Mouse (Mus musculus): ENCODE measurements at regions not wholly inside any gene's neighbourhood (a gene's known extent, or its start where the extent isn't known, plus 50 kb on each side); places are given as distances from the start of the nearest gene placed in this dataset.
A peak's percentile ranks its signal among the peaks of the same experiment; 100 is the strongest.

- 0 out of 2 replicates have a peak, but pooled peaks cover 5% of the 10 kb centered on the region for H3K4me1 ChIP-seq (replicated peaks)
- no peaks in the 10 kb centered on the region for H3K36me3 ChIP-seq
- WGBS: 84% methylated on average over 10 of the region's 10 CpGs
- H3K9me3 ChIP-seq: no peaks in the 10 kb centered on the region
- no peaks in the 10 kb centered on the region for H3K27me3 ChIP-seq
- no peak overlapping the region for H3K4me2 ChIP-seq (replicated peaks)
- no peak overlapping the region for H3K9ac ChIP-seq (replicated peaks)
- 0 out of 2 replicates have a peak, but pooled peaks have one; percentile 20 for ATAC-seq
- no peak overlapping the region for H3K4me3 ChIP-seq (replicated peaks)
- H3K27ac ChIP-seq: no peak overlapping the region
Measured at GRCm38 (mm10) chr10:37270236-37271000, 131.7 kb upstream of the Marcks start.

GRCm38 (mm10) chr10:37266909-37267308 lies 128.2 kb upstream of the Marcks start:
- 0 out of 2 replicates have a peak, but pooled peaks cover 5% of the 10 kb centered on the region for H3K4me1 ChIP-seq (replicated peaks)
- WGBS: 84% methylated on average over 1 of the region's 1 CpGs
- no peaks in the 10 kb centered on the region for H3K36me3 ChIP-seq
- no peaks in the 10 kb centered on the region for H3K27me3 ChIP-seq
- H3K4me3 ChIP-seq (replicated peaks): no peak overlapping the region
- no peak overlapping the region for H3K9ac ChIP-seq (replicated peaks)
- no peak overlapping the region for H3K27ac ChIP-seq
- no peaks in the 10 kb centered on the region for H3K9me3 ChIP-seq
- H3K4me2 ChIP-seq (replicated peaks): no peak overlapping the region
- no peak for ATAC-seq

DNA sequence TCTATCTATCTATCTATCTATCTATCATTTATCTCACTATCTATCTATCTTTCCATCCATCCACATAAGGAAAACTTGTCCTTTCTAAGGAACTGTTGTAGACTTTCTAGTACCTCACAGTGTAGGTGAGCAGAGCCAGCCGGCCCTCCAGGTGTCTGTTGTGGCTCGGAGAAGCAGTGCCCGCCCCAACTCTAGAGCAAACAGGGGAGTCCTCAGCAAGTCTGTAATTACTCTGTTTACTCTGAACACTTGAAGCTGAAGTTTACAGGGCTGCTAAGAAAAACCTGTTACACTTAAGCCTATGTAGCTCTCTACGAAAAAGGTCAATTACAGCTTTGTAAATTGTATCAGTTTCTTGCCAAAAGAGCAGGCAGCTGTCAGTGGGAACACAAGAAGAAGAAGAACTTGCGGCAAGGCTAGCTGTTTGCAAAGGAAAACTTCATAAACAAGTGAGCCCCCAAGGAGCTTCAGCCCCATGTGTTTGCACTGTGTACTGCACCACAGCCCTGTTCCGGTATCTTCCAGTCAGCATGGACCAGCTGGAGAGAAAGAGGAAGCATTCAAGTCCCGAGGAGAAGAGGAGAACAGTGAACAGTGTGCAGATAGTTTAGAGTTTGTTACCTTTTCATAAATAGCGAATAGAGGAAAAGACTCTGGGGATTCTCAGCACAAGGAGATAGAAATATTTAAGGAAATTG lies 122.2 kb upstream of the Marcks start:
- Histone ChIP-seq H3K36me3 (no peaks in the 10 kb centered on the region), H3K27me3 (no peaks in the 10 kb centered on the region), H3K4me1 (replicated peaks) (no peaks in the 10 kb centered on the region), H3K27ac (no peak overlapping the region), H3K4me2 (replicated peaks) (no peak overlapping the region), H3K9me3 (no peaks in the 10 kb centered on the region), H3K4me3 (replicated peaks) (no peak overlapping the region), H3K9ac (replicated peaks) (no peak overlapping the region)
- no peak for ATAC-seq
- 82% methylated on average over 8 of the region's 8 CpGs for WGBS

- no peak overlapping the region for H3K27ac ChIP-seq
- no peak overlapping the region for H3K9ac ChIP-seq (replicated peaks)
- no peaks in the 10 kb centered on the region for H3K9me3 ChIP-seq
- no peaks in the 10 kb centered on the region for H3K27me3 ChIP-seq
- ATAC-seq: no peak
- H3K4me2 ChIP-seq (replicated peaks): no peak overlapping the region
- no peaks in the 10 kb centered on the region for H3K36me3 ChIP-seq
- H3K4me1 ChIP-seq (replicated peaks): no peaks in the 10 kb centered on the region
- no peak overlapping the region for H3K4me3 ChIP-seq (replicated peaks)
- WGBS: 94% methylated on average over 3 of the region's 3 CpGs
Measured at GRCm38 (mm10) chr10:37259186-37259585, 120.5 kb upstream of the Marcks start.

DNA sequence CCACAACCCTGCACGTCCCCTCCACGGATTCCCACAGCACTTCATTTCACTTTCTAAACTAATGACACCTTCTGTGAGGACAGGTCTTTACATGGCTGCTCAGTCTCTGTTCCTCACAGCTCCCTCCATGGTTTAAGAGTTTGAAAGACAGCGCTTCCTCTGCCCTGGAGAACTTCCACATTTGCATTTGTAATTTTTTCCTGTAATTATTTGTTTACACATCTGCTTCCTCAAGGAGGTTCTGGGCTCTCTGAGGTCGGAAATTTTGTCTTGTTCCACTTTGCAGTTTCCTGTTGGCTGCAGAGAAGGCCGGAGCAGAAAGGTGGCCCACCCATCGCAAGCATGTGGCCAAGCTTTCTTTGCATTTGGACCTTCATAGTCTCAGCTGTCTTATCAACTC lies 118.8 kb upstream of the Marcks start:
- H3K4me3 ChIP-seq (replicated peaks): no peak overlapping the region
- H3K9ac ChIP-seq (replicated peaks): no peak overlapping the region
- ATAC-seq: no peak
- H3K9me3 ChIP-seq: no peaks in the 10 kb centered on the region
- H3K27ac ChIP-seq: no peak overlapping the region
- no peaks in the 10 kb centered on the region for H3K36me3 ChIP-seq
- H3K4me2 ChIP-seq (replicated peaks): no peak overlapping the region
- 84% methylated on average over 6 of the region's 6 CpGs for WGBS
- no peaks in the 10 kb centered on the region for H3K27me3 ChIP-seq
- H3K4me1 ChIP-seq (replicated peaks): no peaks in the 10 kb centered on the region

- H3K4me1 ChIP-seq (replicated peaks): peaks cover 16% of the 10 kb centered on the region
- H3K27ac ChIP-seq: peak overlapping the region; percentile 25; the same call in 1 of the 2 replicates
- no peaks in the 10 kb centered on the region for H3K36me3 ChIP-seq
- no peak overlapping the region for H3K9ac ChIP-seq (replicated peaks)
- peak; percentile 88 for ATAC-seq
- no peak overlapping the region for H3K4me2 ChIP-seq (replicated peaks)
- 28% methylated on average over 6 of the region's 6 CpGs for WGBS
- H3K9me3 ChIP-seq: no peaks in the 10 kb centered on the region
- H3K4me3 ChIP-seq (replicated peaks): no peak overlapping the region
- no peaks in the 10 kb centered on the region for H3K27me3 ChIP-seq
Measured at GRCm38 (mm10) chr10:37250934-37251521, 112.3 kb upstream of the Marcks start.

DNA sequence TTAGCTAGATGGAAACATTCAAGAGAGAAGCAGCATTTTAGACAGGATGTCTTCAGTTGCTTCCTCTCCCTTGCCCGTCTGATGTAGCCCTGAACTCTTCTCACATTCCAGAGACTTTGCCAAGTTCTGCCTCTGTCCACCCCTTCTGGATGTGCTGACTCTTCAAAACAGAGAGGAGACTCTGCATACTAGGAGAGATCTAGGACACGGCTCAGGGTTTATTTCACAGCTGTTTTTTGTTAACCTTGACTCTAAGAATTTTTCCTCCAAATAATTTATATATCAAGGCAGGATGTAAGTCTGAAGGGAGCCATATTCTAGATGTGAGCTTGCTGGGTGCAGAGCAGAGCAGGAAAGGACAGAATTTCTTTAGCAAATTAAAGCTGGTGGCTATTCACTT lies 111.4 kb upstream of the Marcks start:
- H3K9me3 ChIP-seq: no peaks in the 10 kb centered on the region
- no peaks in the 10 kb centered on the region for H3K36me3 ChIP-seq
- H3K27ac ChIP-seq: no peak overlapping the region
- no peak overlapping the region for H3K4me2 ChIP-seq (replicated peaks)
- no peak for ATAC-seq
- whole genome bisulfite sequencing: 60% methylated on average over 2 of the region's 2 CpGs
- H3K4me1 ChIP-seq (replicated peaks): peaks cover 16% of the 10 kb centered on the region
- no peaks in the 10 kb centered on the region for H3K27me3 ChIP-seq
- no peak overlapping the region for H3K9ac ChIP-seq (replicated peaks)
- H3K4me3 ChIP-seq (replicated peaks): no peak overlapping the region

GRCm38 (mm10) chr10:37249511-37249910 lies 110.8 kb upstream of the Marcks start:
- 76% methylated on average over 4 of the region's 4 CpGs for WGBS
- H3K36me3 ChIP-seq: no peaks in the 10 kb centered on the region
- H3K4me3 ChIP-seq (replicated peaks): no peak overlapping the region
- ATAC-seq: no peak
- H3K27ac ChIP-seq: no peak overlapping the region
- H3K27me3 ChIP-seq: no peaks in the 10 kb centered on the region
- no peaks in the 10 kb centered on the region for H3K9me3 ChIP-seq
- H3K9ac ChIP-seq (replicated peaks): no peak overlapping the region
- H3K4me1 ChIP-seq (replicated peaks): peaks cover 16% of the 10 kb centered on the region
- no peak overlapping the region for H3K4me2 ChIP-seq (replicated peaks)

DNA sequence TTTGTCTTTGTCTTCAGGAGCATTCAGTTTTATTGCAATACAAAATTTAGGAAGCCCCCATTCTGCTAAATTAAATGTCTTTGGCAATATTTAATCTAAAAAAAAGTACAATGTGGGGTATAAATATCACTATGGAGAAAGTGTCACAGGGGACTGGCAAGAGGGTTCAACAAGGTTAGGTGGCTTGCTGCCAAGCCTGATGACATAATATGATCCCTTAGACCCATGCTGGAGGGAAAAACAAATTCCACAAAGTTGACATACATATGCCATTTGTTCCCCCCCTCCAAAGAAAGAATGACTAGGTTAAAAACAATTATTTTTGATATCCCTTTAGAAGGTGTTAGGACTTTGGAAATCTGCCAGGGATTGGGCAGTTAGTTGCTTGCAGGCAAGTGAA lies 108.4 kb upstream of the Marcks start:
- Histone ChIP-seq H3K4me2 (replicated peaks) (no peak overlapping the region), H3K9ac (replicated peaks) (no peak overlapping the region), H3K36me3 (no peaks in the 10 kb centered on the region), H3K27me3 (no peaks in the 10 kb centered on the region), H3K4me1 (replicated peaks) (peaks cover 16% of the 10 kb centered on the region), H3K9me3 (no peaks in the 10 kb centered on the region), H3K27ac (no peak overlapping the region), H3K4me3 (replicated peaks) (no peak overlapping the region)
- ATAC-seq: no peak

DNA sequence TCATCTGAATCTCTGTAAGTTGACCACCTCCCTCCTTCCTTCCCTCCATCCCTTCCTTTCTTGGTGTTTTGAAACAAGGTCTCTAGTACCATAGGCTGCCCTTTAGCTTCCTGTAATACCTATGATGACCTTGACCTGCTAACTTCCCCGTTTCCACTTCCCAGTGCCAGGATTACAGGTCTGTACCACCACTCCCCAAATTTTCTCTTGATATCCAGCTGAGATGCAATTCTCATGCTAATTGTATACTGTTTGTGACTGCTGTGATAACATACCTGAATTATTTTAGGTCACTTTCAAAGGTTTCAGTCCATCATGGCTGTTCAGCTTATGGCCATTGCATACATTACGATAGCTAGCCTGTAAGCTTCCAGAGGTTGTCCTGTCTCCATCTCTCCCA lies 104.4 kb upstream of the Marcks start:
- Histone ChIP-seq H3K4me3 (replicated peaks) (no peak overlapping the region), H3K9me3 (no peaks in the 10 kb centered on the region), H3K36me3 (no peaks in the 10 kb centered on the region), H3K27me3 (no peaks in the 10 kb centered on the region), H3K4me1 (replicated peaks) (no peaks in the 10 kb centered on the region), H3K4me2 (replicated peaks) (no peak overlapping the region), H3K9ac (replicated peaks) (no peak overlapping the region), H3K27ac (no peak overlapping the region)
- ATAC-seq: no peak
- whole genome bisulfite sequencing: 91% methylated on average over 2 of the region's 2 CpGs

- no peak for ATAC-seq
- Histone ChIP-seq H3K4me3 (replicated peaks) (no peak overlapping the region), H3K27me3 (no peaks in the 10 kb centered on the region), H3K4me1 (replicated peaks) (no peaks in the 10 kb centered on the region), H3K36me3 (no peaks in the 10 kb centered on the region), H3K27ac (no peak overlapping the region), H3K4me2 (replicated peaks) (no peak overlapping the region), H3K9ac (replicated peaks) (no peak overlapping the region), H3K9me3 (no peaks in the 10 kb centered on the region)
- WGBS: 78% methylated on average over 4 of the region's 4 CpGs
Measured at GRCm38 (mm10) chr10:37241821-37242263, 103.1 kb upstream of the Marcks start.

- no peak overlapping the region for H3K4me2 ChIP-seq (replicated peaks)
- no peaks in the 10 kb centered on the region for H3K9me3 ChIP-seq
- H3K27me3 ChIP-seq: no peaks in the 10 kb centered on the region
- no peak overlapping the region for H3K9ac ChIP-seq (replicated peaks)
- H3K4me3 ChIP-seq (replicated peaks): no peak overlapping the region
- no peak overlapping the region for H3K27ac ChIP-seq
- no peaks in the 10 kb centered on the region for H3K36me3 ChIP-seq
- ATAC-seq: no peak
- H3K4me1 ChIP-seq (replicated peaks): no peaks in the 10 kb centered on the region
- WGBS: 73% methylated on average over 4 of the region's 4 CpGs
Measured at GRCm38 (mm10) chr10:37240634-37241033, 101.9 kb upstream of the Marcks start.

All from midbrain, embryonic 13.5 days (tissue).